Mouse (Mus musculus): ENCODE measurements around the gene Zp3. TPM values are rescaled to one million over a fixed set of nuclear protein-coding genes. Genes with fewer than 3 reads are reported as not detected.

Zp3 gene
- polyA plus RNA-seq, 1 experiment from 2014 or later: not detected

DNA sequence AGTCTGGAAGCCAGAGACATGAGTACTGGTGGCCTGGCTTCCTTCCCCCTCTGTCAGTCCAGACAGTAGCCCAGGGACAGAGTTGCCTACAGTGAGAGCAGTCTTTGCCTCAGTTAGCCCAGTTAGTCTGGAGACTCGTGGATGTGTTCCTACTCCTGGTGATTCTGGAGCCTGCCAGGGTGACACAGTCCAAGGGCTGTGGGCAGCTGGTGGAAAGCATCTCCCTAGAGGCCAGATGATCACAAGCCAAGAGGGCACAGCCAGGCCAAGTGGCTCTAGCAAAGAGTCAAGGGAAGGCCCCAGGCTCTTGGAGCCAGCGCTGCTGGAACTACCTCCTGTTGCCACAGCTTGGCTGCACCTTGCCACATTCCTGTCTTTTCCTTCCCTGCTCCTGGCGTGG lies 45.8 kb downstream of the Zp3 start:
- no peak overlapping the region for H3K9ac ChIP-seq (replicated peaks; ENCODE audit: low read length)
- no peak for ATAC-seq (ENCODE audit: low FRiP score, low TSS enrichment)
- H3K27me3 ChIP-seq (ENCODE audit: control insufficient read depth, insufficient read depth, low read length): no peaks in the 10 kb centered on the region
- 88% methylated on average over 3 of the region's 3 CpGs for WGBS
- no peak for DNase-seq
- no peaks in the 10 kb centered on the region for H3K4me1 ChIP-seq (ENCODE audit: control insufficient read depth, insufficient read depth, low read length)
- no peak overlapping the region for H3K27ac ChIP-seq (replicated peaks; ENCODE audit: low read depth, low read length)
- H3K4me2 ChIP-seq (ENCODE audit: low read length): no peak overlapping the region
- H3K9me3 ChIP-seq (ENCODE audit: control insufficient read depth, low read length): no peaks in the 10 kb centered on the region
- peaks cover 62% of the 10 kb centered on the region for H3K36me3 ChIP-seq (ENCODE audit: control insufficient read depth, insufficient read depth, low read length)
- H3K4me3 ChIP-seq (replicated peaks; ENCODE audit: low read depth, low read length): no peak overlapping the region

DNA sequence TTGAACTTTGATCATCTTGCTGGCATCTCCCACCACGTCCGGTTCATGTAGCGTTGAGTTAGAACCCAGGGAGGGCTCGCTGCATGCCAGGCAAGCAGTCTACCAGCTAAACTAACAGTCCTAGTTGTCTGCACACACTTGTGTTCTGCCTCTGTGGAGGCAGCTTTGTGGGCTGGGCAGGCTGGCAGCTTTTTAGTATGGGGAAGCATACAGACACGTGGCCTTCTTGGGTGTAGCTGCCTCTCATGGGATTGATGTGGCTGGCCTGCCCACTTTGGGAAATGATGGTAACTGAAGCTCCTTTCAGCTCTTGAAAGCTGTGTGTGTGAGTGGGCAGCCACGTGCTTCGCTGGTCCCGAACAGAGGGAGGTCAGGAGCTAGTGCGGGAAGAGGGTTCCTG lies 47.0 kb downstream of the Zp3 start:
- Histone ChIP-seq H3K9ac (replicated peaks; ENCODE audit: low read length) (no peak overlapping the region), H3K9me3 (ENCODE audit: control insufficient read depth, low read length) (no peaks in the 10 kb centered on the region), H3K4me2 (ENCODE audit: low read length) (no peak overlapping the region), H3K4me3 (replicated peaks; ENCODE audit: low read depth, low read length) (no peak overlapping the region), H3K27me3 (ENCODE audit: control insufficient read depth, insufficient read depth, low read length) (no peaks in the 10 kb centered on the region), H3K27ac (replicated peaks; ENCODE audit: low read depth, low read length) (no peak overlapping the region), H3K36me3 (ENCODE audit: control insufficient read depth, insufficient read depth, low read length) (peaks cover 67% of the 10 kb centered on the region), H3K4me1 (ENCODE audit: control insufficient read depth, insufficient read depth, low read length) (no peaks in the 10 kb centered on the region)
- DNase-seq: no peak
- WGBS: 72% methylated on average over 9 of the region's 9 CpGs
- ATAC-seq (ENCODE audit: low FRiP score, low TSS enrichment): no peak

DNA sequence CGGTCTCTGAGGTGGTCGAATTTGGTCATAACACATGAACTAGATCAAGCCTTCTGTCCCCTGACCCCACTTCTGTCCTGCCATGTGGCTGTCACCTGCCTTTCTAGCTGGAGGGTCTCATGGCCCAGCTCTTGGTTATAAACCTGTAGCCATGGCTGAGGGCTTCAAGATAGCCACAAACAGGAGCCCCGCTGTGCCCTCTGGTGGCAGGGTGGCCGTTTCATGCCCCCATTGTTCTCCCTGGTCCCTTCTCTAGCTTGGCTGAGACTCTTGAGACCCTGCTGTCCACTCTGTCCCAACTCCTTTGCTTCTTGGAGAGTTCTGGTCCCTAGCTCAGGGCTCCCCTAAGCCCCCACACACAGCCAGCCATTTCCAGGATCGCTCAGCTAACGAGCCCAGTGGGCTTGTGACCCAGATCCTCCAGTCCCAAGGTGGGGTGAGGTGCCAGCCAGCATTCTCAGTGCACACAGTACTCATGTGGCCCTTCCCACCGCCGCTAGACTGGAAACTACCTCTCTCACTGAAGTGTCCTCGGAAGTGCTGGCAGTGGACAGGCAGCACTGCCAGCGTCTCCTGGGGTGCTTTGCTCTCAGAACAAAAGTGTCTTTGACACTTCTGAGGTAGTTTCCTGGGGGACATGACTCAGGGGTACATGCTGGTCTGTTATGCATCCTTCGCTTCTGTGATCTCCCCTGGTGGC lies 47.9 kb downstream of the Zp3 start:
- Histone ChIP-seq H3K36me3 (ENCODE audit: control insufficient read depth, insufficient read depth, low read length) (peaks cover 71% of the 10 kb centered on the region), H3K27ac (replicated peaks; ENCODE audit: low read depth, low read length) (no peak overlapping the region), H3K27me3 (ENCODE audit: control insufficient read depth, insufficient read depth, low read length) (no peaks in the 10 kb centered on the region), H3K9me3 (ENCODE audit: control insufficient read depth, low read length) (no peaks in the 10 kb centered on the region), H3K4me1 (ENCODE audit: control insufficient read depth, insufficient read depth, low read length) (no peaks in the 10 kb centered on the region), H3K4me2 (ENCODE audit: low read length) (no peak overlapping the region), H3K9ac (replicated peaks; ENCODE audit: low read length) (no peak overlapping the region), H3K4me3 (replicated peaks; ENCODE audit: low read depth, low read length) (no peak overlapping the region)
- 81% methylated on average over 11 of the region's 11 CpGs for WGBS
- ATAC-seq (ENCODE audit: low FRiP score, low TSS enrichment) (no peak), DNase-seq (no peak)

DNA sequence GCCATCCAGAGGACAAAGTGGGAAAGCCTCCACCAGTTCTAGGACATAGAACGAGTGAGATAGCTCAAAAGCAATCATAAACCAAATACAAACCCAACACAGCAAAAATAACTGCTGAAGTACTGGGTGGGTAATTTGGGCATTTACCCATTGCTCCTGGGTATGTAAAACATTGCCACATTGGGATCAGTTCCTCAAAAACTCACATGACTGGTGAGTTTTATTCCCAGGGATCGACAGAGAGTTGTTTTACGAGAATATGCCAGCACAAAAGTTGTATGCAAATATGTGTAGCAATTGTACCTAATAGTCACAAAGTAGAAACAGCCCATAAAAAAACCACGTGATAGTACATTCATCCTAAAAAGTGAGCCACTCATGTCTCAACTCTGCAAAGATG lies 55.0 kb downstream of the Zp3 start:
- DNase-seq: no peak
- no peak for ATAC-seq (ENCODE audit: low FRiP score, low TSS enrichment)
- WGBS: 85% methylated on average over 4 of the region's 4 CpGs

DNA sequence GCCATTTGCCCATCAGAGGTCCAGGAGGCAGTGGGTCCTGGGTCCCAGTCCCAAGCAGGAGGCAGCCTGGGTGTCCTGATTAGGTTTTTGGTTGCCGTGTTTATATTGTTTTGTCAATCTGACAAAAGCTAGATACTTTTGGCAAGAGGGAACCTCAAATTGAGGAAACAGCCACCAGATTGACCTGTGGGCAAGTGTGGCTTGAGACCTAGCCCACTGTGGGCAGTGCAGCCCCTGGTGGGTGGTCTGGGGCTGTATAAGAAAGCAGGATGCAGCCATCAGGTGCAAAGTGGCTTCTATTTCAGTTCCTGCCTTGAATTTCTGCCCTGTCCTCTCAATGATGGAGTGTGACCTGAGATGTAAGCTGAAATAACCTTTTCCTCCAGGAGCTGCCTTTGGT lies 55.4 kb downstream of the Zp3 start:
- Histone ChIP-seq H3K27ac (replicated peaks; ENCODE audit: low read depth, low read length) (no peak overlapping the region), H3K4me3 (replicated peaks; ENCODE audit: low read depth, low read length) (no peak overlapping the region), H3K4me1 (ENCODE audit: control insufficient read depth, insufficient read depth, low read length) (no peaks in the 10 kb centered on the region), H3K9ac (replicated peaks; ENCODE audit: low read length) (no peak overlapping the region), H3K27me3 (ENCODE audit: control insufficient read depth, insufficient read depth, low read length) (no peaks in the 10 kb centered on the region), H3K9me3 (ENCODE audit: control insufficient read depth, low read length) (no peaks in the 10 kb centered on the region), H3K4me2 (ENCODE audit: low read length) (no peak overlapping the region), H3K36me3 (ENCODE audit: control insufficient read depth, insufficient read depth, low read length) (peaks cover 24% of the 10 kb centered on the region)
- WGBS: 92% methylated on average over 1 of the region's 1 CpGs
- no peak for ATAC-seq (ENCODE audit: low FRiP score, low TSS enrichment)
- no peak for DNase-seq

More for the DNA sequence above, 55.0 kb downstream of the Zp3 start:
- Histone ChIP-seq H3K4me1 (ENCODE audit: control insufficient read depth, insufficient read depth, low read length) (no peaks in the 10 kb centered on the region), H3K36me3 (ENCODE audit: control insufficient read depth, insufficient read depth, low read length) (peaks cover 28% of the 10 kb centered on the region), H3K4me3 (replicated peaks; ENCODE audit: low read depth, low read length) (no peak overlapping the region), H3K4me2 (ENCODE audit: low read length) (no peak overlapping the region), H3K9me3 (ENCODE audit: control insufficient read depth, low read length) (no peaks in the 10 kb centered on the region), H3K27me3 (ENCODE audit: control insufficient read depth, insufficient read depth, low read length) (no peaks in the 10 kb centered on the region), H3K9ac (replicated peaks; ENCODE audit: low read length) (no peak overlapping the region), H3K27ac (replicated peaks; ENCODE audit: low read depth, low read length) (no peak overlapping the region)

DNA sequence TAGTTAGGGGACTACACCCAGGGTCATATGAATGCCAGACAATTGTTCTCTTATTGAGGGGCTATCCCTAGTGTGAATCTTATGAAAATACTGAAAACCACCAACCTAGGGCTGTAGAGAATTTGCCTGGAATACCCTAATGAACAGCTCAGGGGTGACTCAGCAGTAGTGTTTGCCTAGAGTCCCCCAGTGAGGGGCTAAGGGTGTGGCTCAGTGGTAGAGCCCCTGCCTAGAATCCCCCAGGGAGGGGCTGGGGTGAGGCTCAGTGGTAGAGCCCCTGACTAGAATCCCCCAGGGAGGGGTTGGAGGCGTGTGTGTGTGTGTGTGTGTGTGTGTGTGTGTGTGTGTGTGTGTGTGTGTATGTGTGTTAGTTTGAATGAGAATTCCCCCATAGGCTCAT lies 56.8 kb downstream of the Zp3 start:
- ATAC-seq (ENCODE audit: low FRiP score, low TSS enrichment) (no peak), DNase-seq (no peak)
- H3K27ac ChIP-seq (replicated peaks; ENCODE audit: low read depth, low read length): no peak overlapping the region
- no peak overlapping the region for H3K4me2 ChIP-seq (ENCODE audit: low read length)
- no peak overlapping the region for H3K4me3 ChIP-seq (replicated peaks; ENCODE audit: low read depth, low read length)
- WGBS: 100% methylated on average over 1 of the region's 1 CpGs
- H3K9me3 ChIP-seq (ENCODE audit: control insufficient read depth, low read length): no peaks in the 10 kb centered on the region
- H3K27me3 ChIP-seq (ENCODE audit: control insufficient read depth, insufficient read depth, low read length): no peaks in the 10 kb centered on the region
- peaks cover 10% of the 10 kb centered on the region for H3K36me3 ChIP-seq (ENCODE audit: control insufficient read depth, insufficient read depth, low read length)
- no peaks in the 10 kb centered on the region for H3K4me1 ChIP-seq (ENCODE audit: control insufficient read depth, insufficient read depth, low read length)
- H3K9ac ChIP-seq (replicated peaks; ENCODE audit: low read length): no peak overlapping the region

Other genes with a start within 250 kb of the Zp3 start
- gene Tmem120a, start 235.7 kb upstream of the Zp3 start, polyA plus RNA-seq (2014; fragmentation: Nextera tagmentation; extraction: Ambion mirVana): 76.8 and 79.8 TPM in 2 replicates
- gene Styxl1, start 201.7 kb upstream of the Zp3 start, polyA plus RNA-seq (2014; fragmentation: Nextera tagmentation; extraction: Ambion mirVana): 0.23 and 0.63 TPM in 2 replicates
- gene Mdh2, start 201.6 kb upstream of the Zp3 start, polyA plus RNA-seq (2014; fragmentation: Nextera tagmentation; extraction: Ambion mirVana): 573 and 587 TPM in 2 replicates
- gene Srrm3, start 173.2 kb upstream of the Zp3 start, polyA plus RNA-seq (2014; fragmentation: Nextera tagmentation; extraction: Ambion mirVana): 59.8 and 66.2 TPM in 2 replicates
- gene Hspb1, start 92.2 kb upstream of the Zp3 start, polyA plus RNA-seq (2014; fragmentation: Nextera tagmentation; extraction: Ambion mirVana): 5.5 and 6.4 TPM in 2 replicates
- 420 and 582 TPM in 2 replicates for gene Ywhag, start 45.5 kb upstream of the Zp3 start, polyA plus RNA-seq (2014; fragmentation: Nextera tagmentation; extraction: Ambion mirVana)
- 1.4 and 1.9 TPM in 2 replicates for gene Ssc4d, start 5.6 kb upstream of the Zp3 start, polyA plus RNA-seq (2014; fragmentation: Nextera tagmentation; extraction: Ambion mirVana)
- gene Dtx2, start 14.7 kb downstream of the Zp3 start, polyA plus RNA-seq (2014; fragmentation: Nextera tagmentation; extraction: Ambion mirVana): 23.0 and 24.0 TPM in 2 replicates
- not detected in 2 replicates for gene Upk3b, start 58.4 kb downstream of the Zp3 start, polyA plus RNA-seq (2014; fragmentation: Nextera tagmentation; extraction: Ambion mirVana)
- not detected in 2 replicates for gene Upk3bl, start 74.4 kb downstream of the Zp3 start, polyA plus RNA-seq (2014; fragmentation: Nextera tagmentation; extraction: Ambion mirVana)
- 16.9 and 17.1 TPM in 2 replicates for gene Rasa4, start 103.8 kb downstream of the Zp3 start, polyA plus RNA-seq (2014; fragmentation: Nextera tagmentation; extraction: Ambion mirVana)
- 233 and 265 TPM in 2 replicates for gene Polr2j, start 136.5 kb downstream of the Zp3 start, polyA plus RNA-seq (2014; fragmentation: Nextera tagmentation; extraction: Ambion mirVana)
- 22.7 and 24.5 TPM in 2 replicates for gene Lrwd1, start 156.0 kb downstream of the Zp3 start, polyA plus RNA-seq (2014; fragmentation: Nextera tagmentation; extraction: Ambion mirVana)
- 16.8 and 20.0 TPM in 2 replicates for gene Alkbh4, start 156.0 kb downstream of the Zp3 start, polyA plus RNA-seq (2014; fragmentation: Nextera tagmentation; extraction: Ambion mirVana)
- gene Orai2, start 190.6 kb downstream of the Zp3 start, polyA plus RNA-seq (2014; fragmentation: Nextera tagmentation; extraction: Ambion mirVana): 38.2 and 46.8 TPM in 2 replicates
- gene Prkrip1, start 218.9 kb downstream of the Zp3 start, polyA plus RNA-seq (2014; fragmentation: Nextera tagmentation; extraction: Ambion mirVana): 60.8 and 67.1 TPM in 2 replicates